Mouse (Mus musculus) CH12.LX (cell line): ENCODE measurements around the gene Dalrd3.

ENCODE experiments used
- CHD2 ChIP-seq: IDR thresholded peaks from 2 replicates; pipeline ENCODE4 v1.6.1; 2011; ENCODE audit warnings: low read length, improper control_type of control experiment
- CTCF ChIP-seq, 2 experiments: IDR thresholded peaks in 1 of 2; conservative IDR thresholded peaks in 1 of 2; 2 replicates each; pipeline ENCODE4 v1.5.1; 2011 to 2012; ENCODE audit warnings: low read depth in 2 of 2, low read length in 2 of 2, improper control_type of control experiment in 1 of 2, inconsistent platforms in 1 of 2, mild to moderate bottlenecking in 1 of 2, moderate library complexity in 1 of 2
- KAT2A ChIP-seq: IDR thresholded peaks from 2 replicates; pipeline ENCODE4 v1.6.1; 2012; ENCODE audit warnings: low read length, improper control_type of control experiment, inconsistent platforms; ENCODE audit not compliant: insufficient replicate concordance
- MAX ChIP-seq: IDR thresholded peaks from 2 replicates; pipeline ENCODE4 v1.6.1; 2011; ENCODE audit warnings: low read length, improper control_type of control experiment
- POLR2A ChIP-seq: IDR thresholded peaks from 2 replicates; pipeline ENCODE4 v1.6.1; 2011; ENCODE audit warnings: low read depth, mild to moderate bottlenecking, improper control_type of control experiment, low read length
- POLR2AphosphoS2 ChIP-seq: IDR thresholded peaks from 2 replicates; pipeline ENCODE4 v1.6.1; 2011; ENCODE audit warnings: low read depth, low read length, improper control_type of control experiment
- RCOR1 ChIP-seq: conservative IDR thresholded peaks from 2 replicates; pipeline ENCODE4 v1.6.1; 2012; ENCODE audit warnings: low read depth, mild to moderate bottlenecking, inconsistent platforms, low read length, improper control_type of control experiment
- TBP ChIP-seq: conservative IDR thresholded peaks from 2 replicates; pipeline ENCODE4 v1.6.1; 2011; ENCODE audit warnings: low read depth, low read length, improper control_type of control experiment
- TCF12 ChIP-seq: IDR thresholded peaks from 2 replicates; pipeline ENCODE4 v1.6.1; 2014; ENCODE audit warnings: low read depth, mild to moderate bottlenecking, inconsistent platforms, low read length, improper control_type of control experiment
- UBTF ChIP-seq: IDR thresholded peaks from 2 replicates; pipeline ENCODE4 v1.6.1; 2012; ENCODE audit warnings: low read depth, mild to moderate bottlenecking, inconsistent platforms, low read length, improper control_type of control experiment, moderate library complexity
- USF1 ChIP-seq: IDR thresholded peaks from 2 replicates; pipeline ENCODE4 v1.6.1; 2014; ENCODE audit warnings: low read depth, mild to moderate bottlenecking, inconsistent platforms, low read length, improper control_type of control experiment
- ZC3H11A ChIP-seq: IDR thresholded peaks from 2 replicates; pipeline ENCODE4 v1.6.1; 2012; ENCODE audit warnings: low read depth, mild to moderate bottlenecking, inconsistent platforms, low read length, improper control_type of control experiment

DNA sequence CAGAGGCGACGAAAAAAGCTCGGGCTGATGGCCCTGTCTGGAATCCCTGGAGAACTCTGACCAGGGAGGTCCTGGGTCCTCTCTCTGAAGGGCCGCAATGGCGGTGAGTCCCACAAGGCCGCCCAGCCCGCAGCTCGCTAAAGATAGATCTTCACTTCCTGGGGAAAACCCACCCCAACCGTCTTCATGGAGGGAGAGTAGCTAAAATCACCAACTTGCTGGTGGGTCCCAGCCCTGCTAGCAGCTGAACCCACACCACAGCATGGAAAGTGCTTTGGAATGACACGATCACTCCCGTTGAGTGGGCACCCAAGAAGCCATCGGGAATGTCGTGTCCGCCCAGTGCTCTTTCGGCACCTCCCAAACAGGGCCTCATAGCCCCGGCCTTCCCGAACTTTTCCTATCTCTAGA, 1.2 kb upstream of the Dalrd3 start:
- peak; percentile 68; the same call in 1 of the 2 replicates for TF ChIP-seq POLR2AphosphoS2
- TF ChIP-seq USF1, result no peak
- no peak for TF ChIP-seq CTCF (conservative IDR thresholded peaks at IDR 0.05 in 1 of 2, IDR thresholded peaks at IDR 0.05 in 1 of 2; ENCODE audit: low read depth in 2 of 2, low read length in 2 of 2)
- TF ChIP-seq RCOR1, result no peak
- TF ChIP-seq POLR2A, result no peak; the same call in 1 of the 2 replicates
- TF ChIP-seq UBTF, result 0 out of 2 replicates have a peak, but pooled peaks have one; percentile 11
- 0 out of 2 replicates have a peak, but pooled peaks have one; percentile 14 for TF ChIP-seq TBP
- TF ChIP-seq CHD2, result no peak; the same call in 1 of the 2 replicates
- no peak for TF ChIP-seq ZC3H11A
- no peak for TF ChIP-seq KAT2A
- TF ChIP-seq MAX, result peak; percentile 41; the same call in 1 of the 2 replicates
- TF ChIP-seq TCF12, result peak; percentile 71
